Mouse (Mus musculus): ENCODE measurements around the gene Fam185a. TPM values are rescaled to one million over a fixed set of nuclear protein-coding genes. Genes with fewer than 3 reads are reported as not detected.

Fam185a gene
- polyA plus RNA-seq (2016; fragmentation: Nextera tagmentation; extraction: Ambion mirVana) = 5.5 and 5.7 TPM in 2 replicates

GRCm38 (mm10) chr5:21424614-21425602, at the start of gene Fam185a, which contains the start of gene Ccdc146:
Gene Fam185a, plus strand, starts transcription at chr5:21424958.
Gene Ccdc146, minus strand, starts transcription at chr5:21424677.
- peaks cover 14% of the 10 kb centered on the region for H3K4me1 ChIP-seq (replicated peaks)
- peak within 1 kb of the TSS; percentile 79 for H3K4me3 ChIP-seq (replicated peaks)
- no peaks in the 10 kb centered on the region for H3K36me3 ChIP-seq
- no peaks in the 10 kb centered on the region for H3K9me3 ChIP-seq
- H3K9ac ChIP-seq (replicated peaks) = peak within 1 kb of the TSS; percentile 75
- WGBS = under 1% methylated on average over 68 of the region's 68 CpGs
- H3K4me2 ChIP-seq = peak within 1 kb of the TSS; percentile 97
- H3K27me3 ChIP-seq = 0 out of 2 replicates have a peak, but pooled peaks cover 5% of the 10 kb centered on the region
- ATAC-seq (ENCODE audit: insufficient number of reproducible peaks, insufficient read depth, low FRiP score, low TSS enrichment, low read depth) = peak; percentile 100
- no peak within 1 kb of the TSS for H3K27ac ChIP-seq

GRCm38 (mm10) chr5:21376935-21377334, 47.8 kb upstream of the Fam185a start:
- Histone ChIP-seq H3K27ac (no peak overlapping the region), H3K4me1 (replicated peaks) (peaks cover 5% of the 10 kb centered on the region; the same call in 1 of the 2 replicates), H3K9me3 (no peaks in the 10 kb centered on the region), H3K9ac (replicated peaks) (no peak overlapping the region), H3K4me3 (replicated peaks) (no peak overlapping the region), H3K27me3 (peaks cover 31% of the 10 kb centered on the region), H3K36me3 (no peaks in the 10 kb centered on the region), H3K4me2 (no peak overlapping the region)
- 78% methylated on average over 4 of the region's 4 CpGs for WGBS
- no peak for ATAC-seq (ENCODE audit: insufficient number of reproducible peaks, insufficient read depth, low FRiP score, low TSS enrichment, low read depth)

- Histone ChIP-seq H3K36me3 (no peaks in the 10 kb centered on the region), H3K27me3 (peaks cover 23% of the 10 kb centered on the region), H3K27ac (no peak overlapping the region), H3K4me3 (replicated peaks) (no peak overlapping the region), H3K4me2 (no peak overlapping the region), H3K9me3 (no peaks in the 10 kb centered on the region), H3K4me1 (replicated peaks) (peaks cover 3% of the 10 kb centered on the region; the same call in 1 of the 2 replicates), H3K9ac (replicated peaks) (no peak overlapping the region)
- WGBS = 74% methylated on average over 2 of the region's 2 CpGs
- no peak for ATAC-seq (ENCODE audit: insufficient number of reproducible peaks, insufficient read depth, low FRiP score, low TSS enrichment, low read depth)
Measured at GRCm38 (mm10) chr5:21378397-21378796, 46.4 kb upstream of the Fam185a start.

GRCm38 (mm10) chr5:21381986-21382385, 42.8 kb upstream of the Fam185a start:
- no peak overlapping the region for H3K27ac ChIP-seq
- H3K9ac ChIP-seq (replicated peaks) = no peak overlapping the region
- no peak overlapping the region for H3K4me3 ChIP-seq (replicated peaks)
- H3K9me3 ChIP-seq = no peaks in the 10 kb centered on the region
- ATAC-seq (ENCODE audit: insufficient number of reproducible peaks, insufficient read depth, low FRiP score, low TSS enrichment, low read depth) = no peak
- H3K4me2 ChIP-seq = no peak overlapping the region
- WGBS = 28% methylated on average over 6 of the region's 6 CpGs
- H3K36me3 ChIP-seq = no peaks in the 10 kb centered on the region
- H3K27me3 ChIP-seq = peaks cover 24% of the 10 kb centered on the region
- peaks cover 9% of the 10 kb centered on the region for H3K4me1 ChIP-seq (replicated peaks)

GRCm38 (mm10) chr5:21382678-21383077, 42.1 kb upstream of the Fam185a start:
- Histone ChIP-seq H3K4me1 (replicated peaks) (peaks cover 9% of the 10 kb centered on the region), H3K36me3 (no peaks in the 10 kb centered on the region), H3K4me3 (replicated peaks) (no peak overlapping the region), H3K9me3 (no peaks in the 10 kb centered on the region), H3K9ac (replicated peaks) (no peak overlapping the region), H3K27ac (no peak overlapping the region), H3K27me3 (peaks cover 24% of the 10 kb centered on the region), H3K4me2 (no peak overlapping the region)
- WGBS = 53% methylated on average over 6 of the region's 6 CpGs
- no peak; the same call in 1 of the 2 replicates for ATAC-seq (ENCODE audit: insufficient number of reproducible peaks, insufficient read depth, low FRiP score, low TSS enrichment, low read depth)

- ATAC-seq (ENCODE audit: insufficient number of reproducible peaks, insufficient read depth, low FRiP score, low TSS enrichment, low read depth) = 0 out of 2 replicates have a peak, but pooled peaks have one; percentile 31
- Histone ChIP-seq H3K27ac (no peak overlapping the region), H3K4me3 (replicated peaks) (no peak overlapping the region), H3K9me3 (no peaks in the 10 kb centered on the region), H3K9ac (replicated peaks) (no peak overlapping the region), H3K4me1 (replicated peaks) (peaks cover 9% of the 10 kb centered on the region), H3K36me3 (no peaks in the 10 kb centered on the region), H3K27me3 (peaks cover 24% of the 10 kb centered on the region), H3K4me2 (no peak overlapping the region)
- WGBS = 25% methylated on average over 14 of the region's 14 CpGs
Measured at GRCm38 (mm10) chr5:21383392-21384251, 41.1 kb upstream of the Fam185a start.

GRCm38 (mm10) chr5:21384252-21384960, 40.4 kb upstream of the Fam185a start:
- no peak for ATAC-seq (ENCODE audit: insufficient number of reproducible peaks, insufficient read depth, low FRiP score, low TSS enrichment, low read depth)
- no peak overlapping the region for H3K4me2 ChIP-seq
- 82% methylated on average over 13 of the region's 13 CpGs for WGBS
- peaks cover 20% of the 10 kb centered on the region for H3K27me3 ChIP-seq
- H3K4me3 ChIP-seq (replicated peaks) = no peak overlapping the region
- no peaks in the 10 kb centered on the region for H3K9me3 ChIP-seq
- no peak overlapping the region for H3K9ac ChIP-seq (replicated peaks)
- no peak overlapping the region for H3K27ac ChIP-seq
- no peaks in the 10 kb centered on the region for H3K36me3 ChIP-seq
- H3K4me1 ChIP-seq (replicated peaks) = peaks cover 9% of the 10 kb centered on the region

GRCm38 (mm10) chr5:21384976-21385375, 39.8 kb upstream of the Fam185a start:
- Histone ChIP-seq H3K4me1 (replicated peaks) (peaks cover 9% of the 10 kb centered on the region), H3K9me3 (no peaks in the 10 kb centered on the region), H3K27me3 (peaks cover 14% of the 10 kb centered on the region), H3K9ac (replicated peaks) (no peak overlapping the region), H3K4me2 (no peak overlapping the region), H3K36me3 (no peaks in the 10 kb centered on the region), H3K27ac (no peak overlapping the region), H3K4me3 (replicated peaks) (no peak overlapping the region)
- 94% methylated on average over 9 of the region's 9 CpGs for WGBS
- ATAC-seq (ENCODE audit: insufficient number of reproducible peaks, insufficient read depth, low FRiP score, low TSS enrichment, low read depth) = no peak

GRCm38 (mm10) chr5:21386432-21386831, 38.3 kb upstream of the Fam185a start:
- Histone ChIP-seq H3K27ac (no peak overlapping the region), H3K9me3 (no peaks in the 10 kb centered on the region), H3K36me3 (no peaks in the 10 kb centered on the region), H3K27me3 (peaks cover 12% of the 10 kb centered on the region), H3K9ac (replicated peaks) (no peak overlapping the region), H3K4me1 (replicated peaks) (peaks cover 9% of the 10 kb centered on the region), H3K4me3 (replicated peaks) (no peak overlapping the region), H3K4me2 (no peak overlapping the region)
- 85% methylated on average over 4 of the region's 4 CpGs for WGBS
- no peak for ATAC-seq (ENCODE audit: insufficient number of reproducible peaks, insufficient read depth, low FRiP score, low TSS enrichment, low read depth)

GRCm38 (mm10) chr5:21387340-21387739, 37.4 kb upstream of the Fam185a start:
- Histone ChIP-seq H3K36me3 (no peaks in the 10 kb centered on the region), H3K9ac (replicated peaks) (no peak overlapping the region), H3K27ac (no peak overlapping the region), H3K4me3 (replicated peaks) (no peak overlapping the region), H3K4me2 (no peak overlapping the region), H3K9me3 (no peaks in the 10 kb centered on the region), H3K4me1 (replicated peaks) (peaks cover 9% of the 10 kb centered on the region), H3K27me3 (peaks cover 12% of the 10 kb centered on the region)
- ATAC-seq (ENCODE audit: insufficient number of reproducible peaks, insufficient read depth, low FRiP score, low TSS enrichment, low read depth) = no peak
